Mouse (Mus musculus): ENCODE measurements around the gene Duxf3.
"Not testable (repeated sequence)": the region's sequence is repeated elsewhere in the genome, so short reads cannot be mapped to it uniquely, and the experiment has no call there.

GRCm38 (mm10) chr10:58234985-58235384 lies 2.5 kb upstream of the Duxf3 start:
- not testable (repeated sequence) for TF ChIP-seq CTCF (conservative IDR thresholded peaks at IDR 0.05 in 1 of 2, IDR thresholded peaks at IDR 0.05 in 1 of 2; ENCODE audit: low read depth in 2 of 2, low read length in 2 of 2); TBP (conservative IDR thresholded peaks at IDR 0.05; ENCODE audit: low read depth, low read length); MEF2A (IDR thresholded peaks at IDR 0.05; ENCODE audit: borderline replicate concordance, low read depth, low read length); POLR2A (IDR thresholded peaks at IDR 0.05; ENCODE audit: low read depth, low read length); MAZ (IDR thresholded peaks at IDR 0.05; ENCODE audit: low read depth, low read length); ETS1 (conservative IDR thresholded peaks at IDR 0.05; ENCODE audit: low read depth, low read length); GABPA (IDR thresholded peaks at IDR 0.05; ENCODE audit: insufficient replicate concordance, low read depth, low read length); NELFE (IDR thresholded peaks at IDR 0.05; ENCODE audit: low read depth, low read length); MAFK (IDR thresholded peaks at IDR 0.05; ENCODE audit: insufficient replicate concordance, low read length); BHLHE40 (IDR thresholded peaks at IDR 0.05; ENCODE audit: low read depth, low read length)
